Mouse (Mus musculus): Measurements from ENCODE around the gene Zmynd19. TPM values are rescaled to one million over a fixed set of nuclear protein-coding genes. Genes with fewer than 3 reads are reported as not detected.

The Zmynd19 gene
- polyA plus RNA-seq, 1 experiment, result 7.6 TPM

- Histone ChIP-seq H3K4me3 (ENCODE audit: insufficient read depth, low read length) (peak within 1 kb of the TSS; percentile 94), H3K4me1 (ENCODE audit: control insufficient read depth, insufficient read depth, low read length) (peaks cover 26% of the 10 kb centered on the region), H3K27ac (ENCODE audit: insufficient read depth, low read depth, low read length) (peak within 1 kb of the TSS; percentile 100)
- TF ChIP-seq POLR2A (IDR thresholded peaks at IDR 0.05; ENCODE audit: borderline replicate concordance, low read depth, low read length) (no peak; the same call in 1 of the 2 replicates), CTCF (IDR thresholded peaks at IDR 0.05; ENCODE audit: low read depth, low read length) (no peak)
Measured at GRCm38 (mm10) chr2:24974906-24975703, 25.5 kb downstream of the Zmynd19 start, which contains the start of gene Mrpl41. Gene Mrpl41, minus strand, starts transcription at chr2:24975098.

- Histone ChIP-seq H3K27ac (ENCODE audit: insufficient read depth, low read depth, low read length) (peak within 1 kb of the TSS; percentile 100), H3K4me3 (ENCODE audit: insufficient read depth, low read length) (peak within 1 kb of the TSS; percentile 94), H3K4me1 (ENCODE audit: control insufficient read depth, insufficient read depth, low read length) (peaks cover 21% of the 10 kb centered on the region)
- TF ChIP-seq POLR2A (IDR thresholded peaks at IDR 0.05; ENCODE audit: borderline replicate concordance, low read depth, low read length), result no peak
- no peak for TF ChIP-seq CTCF (IDR thresholded peaks at IDR 0.05; ENCODE audit: low read depth, low read length)
Measured at GRCm38 (mm10) chr2:24975704-24976297, 26.2 kb downstream of the Zmynd19 start, which contains the start of gene Pnpla7. Gene Pnpla7, plus strand, starts transcription at chr2:24976033.

- H3K4me3 ChIP-seq (ENCODE audit: insufficient read depth, low read length), result peak overlapping the region; percentile 94
- peaks cover 12% of the 10 kb centered on the region for H3K4me1 ChIP-seq (ENCODE audit: control insufficient read depth, insufficient read depth, low read length)
- H3K27ac ChIP-seq (ENCODE audit: insufficient read depth, low read depth, low read length), result peak overlapping the region; percentile 100
- TF ChIP-seq POLR2A (IDR thresholded peaks at IDR 0.05; ENCODE audit: borderline replicate concordance, low read depth, low read length) (no peak), CTCF (IDR thresholded peaks at IDR 0.05; ENCODE audit: low read depth, low read length) (no peak)
Measured at GRCm38 (mm10) chr2:24976960-24977359, 27.4 kb downstream of the Zmynd19 start.

GRCm38 (mm10) chr2:24987762-24988161 is 38.2 kb downstream of the Zmynd19 start:
- TF ChIP-seq POLR2A (IDR thresholded peaks at IDR 0.05; ENCODE audit: borderline replicate concordance, low read depth, low read length), result no peak
- no peak for TF ChIP-seq CTCF (IDR thresholded peaks at IDR 0.05; ENCODE audit: low read depth, low read length)

GRCm38 (mm10) chr2:24995332-24995731 is 45.7 kb downstream of the Zmynd19 start:
- Histone ChIP-seq H3K27ac (ENCODE audit: insufficient read depth, low read depth, low read length) (no peak overlapping the region), H3K4me1 (ENCODE audit: control insufficient read depth, insufficient read depth, low read length) (no peaks in the 10 kb centered on the region), H3K4me3 (ENCODE audit: insufficient read depth, low read length) (no peak overlapping the region)
- TF ChIP-seq POLR2A (IDR thresholded peaks at IDR 0.05; ENCODE audit: borderline replicate concordance, low read depth, low read length), result no peak
- no peak for TF ChIP-seq CTCF (IDR thresholded peaks at IDR 0.05; ENCODE audit: low read depth, low read length)

More at GRCm38 (mm10) chr2:24987762-24988161, 38.2 kb downstream of the Zmynd19 start:
- no peak overlapping the region for H3K4me3 ChIP-seq (ENCODE audit: insufficient read depth, low read length)
- H3K27ac ChIP-seq (ENCODE audit: insufficient read depth, low read depth, low read length), result no peak overlapping the region
- H3K4me1 ChIP-seq (ENCODE audit: control insufficient read depth, insufficient read depth, low read length), result no peaks in the 10 kb centered on the region

GRCm38 (mm10) chr2:24996471-24996870 is 46.9 kb downstream of the Zmynd19 start:
- H3K27ac ChIP-seq (ENCODE audit: insufficient read depth, low read depth, low read length), result no peak overlapping the region
- no peak overlapping the region for H3K4me3 ChIP-seq (ENCODE audit: insufficient read depth, low read length)
- no peaks in the 10 kb centered on the region for H3K4me1 ChIP-seq (ENCODE audit: control insufficient read depth, insufficient read depth, low read length)
- no peak for TF ChIP-seq CTCF (IDR thresholded peaks at IDR 0.05; ENCODE audit: low read depth, low read length)
- TF ChIP-seq POLR2A (IDR thresholded peaks at IDR 0.05; ENCODE audit: borderline replicate concordance, low read depth, low read length), result no peak

- TF ChIP-seq CTCF (IDR thresholded peaks at IDR 0.05; ENCODE audit: low read depth, low read length), result 0 out of 2 replicates have a peak, but pooled peaks have one; percentile 8
- TF ChIP-seq POLR2A (IDR thresholded peaks at IDR 0.05; ENCODE audit: borderline replicate concordance, low read depth, low read length), result no peak
- Histone ChIP-seq H3K4me1 (ENCODE audit: control insufficient read depth, insufficient read depth, low read length) (no peaks in the 10 kb centered on the region), H3K27ac (ENCODE audit: insufficient read depth, low read depth, low read length) (no peak overlapping the region), H3K4me3 (ENCODE audit: insufficient read depth, low read length) (no peak overlapping the region)
Measured at GRCm38 (mm10) chr2:25000544-25001235, 51.1 kb downstream of the Zmynd19 start.

GRCm38 (mm10) chr2:25003946-25004786 is 54.6 kb downstream of the Zmynd19 start:
- H3K4me3 ChIP-seq (ENCODE audit: insufficient read depth, low read length), result no peak overlapping the region
- TF ChIP-seq POLR2A (IDR thresholded peaks at IDR 0.05; ENCODE audit: borderline replicate concordance, low read depth, low read length), result no peak
- no peak for TF ChIP-seq CTCF (IDR thresholded peaks at IDR 0.05; ENCODE audit: low read depth, low read length)
- no peak overlapping the region for H3K27ac ChIP-seq (ENCODE audit: insufficient read depth, low read depth, low read length)
- H3K4me1 ChIP-seq (ENCODE audit: control insufficient read depth, insufficient read depth, low read length), result no peaks in the 10 kb centered on the region

GRCm38 (mm10) chr2:25006767-25007166 is 57.2 kb downstream of the Zmynd19 start:
- Histone ChIP-seq H3K4me1 (ENCODE audit: control insufficient read depth, insufficient read depth, low read length) (no peaks in the 10 kb centered on the region), H3K27ac (ENCODE audit: insufficient read depth, low read depth, low read length) (no peak overlapping the region), H3K4me3 (ENCODE audit: insufficient read depth, low read length) (no peak overlapping the region)
- TF ChIP-seq CTCF (IDR thresholded peaks at IDR 0.05; ENCODE audit: low read depth, low read length) (no peak), POLR2A (IDR thresholded peaks at IDR 0.05; ENCODE audit: borderline replicate concordance, low read depth, low read length) (no peak)

Measured in bone marrow macrophage, adult 2 months (primary cell).